Comparison of ENCODE assay signal across 8 mouse cellular contexts in genomic region chr3:32398175-32398538, GRCm38 (mm10). TPM values are rescaled to one million over a fixed set of nuclear protein-coding genes. Genes with fewer than 3 reads are reported as not detected.
DNase-seq lines count a peak whose midpoint lies in the region; ATAC-seq and TF ChIP-seq lines count a peak whose summit lies in the region.

No protein-coding gene starts in this region.

- peak overlapping the region; percentile 97; the same call in 1 of the 2 replicates for H3K27ac ChIP-seq in heart, embryonic 10.5 days
- H3K27ac ChIP-seq in embryonic fibroblast, embryonic 13.5 days (ENCODE audit: insufficient read depth, low read length), result no peak overlapping the region
- peak overlapping the region; percentile 98 for H3K27ac ChIP-seq in limb, embryonic 15.5 days

- H3K4me2 ChIP-seq in limb, embryonic 15.5 days, result peak overlapping the region; percentile 45

- DNase-seq in heart, embryonic 10.5 days (ENCODE audit: low spot score), result no peak
- DNase-seq in heart, postnatal 14 days, result no peak
- DNase-seq in 3T3-L1 (ENCODE audit: low read depth, low spot score), result peak; percentile 44
- no peak for DNase-seq in ovary, postnatal 10 days (ENCODE audit: low spot score)
- DNase-seq in layer of hippocampus, adult 9-11 months, result no peak
- DNase-seq in cerebellum, postnatal 25 days, result no peak

- H3K27me3 ChIP-seq in heart, embryonic 10.5 days (ENCODE audit: insufficient read depth, poor library complexity, severe bottlenecking), result no peaks in the 10 kb centered on the region
- H3K27me3 ChIP-seq in limb, embryonic 15.5 days, result no peaks in the 10 kb centered on the region

- H3K36me3 ChIP-seq in heart, embryonic 10.5 days, result no peaks in the 10 kb centered on the region
- no peaks in the 10 kb centered on the region for H3K36me3 ChIP-seq in limb, embryonic 15.5 days

- no peaks in the 10 kb centered on the region for H3K9me3 ChIP-seq in heart, embryonic 10.5 days
- no peaks in the 10 kb centered on the region for H3K9me3 ChIP-seq in limb, embryonic 15.5 days

- WGBS in heart, embryonic 10.5 days, result 3% methylated on average over 7 of the region's 7 CpGs
- under 1% methylated on average over 7 of the region's 7 CpGs for WGBS in limb, embryonic 15.5 days

- no peak for ATAC-seq in limb, embryonic 15.5 days (ENCODE audit: insufficient number of reproducible peaks, low FRiP score, low TSS enrichment, low read depth)

- peak overlapping the region; percentile 89; the same call in 1 of the 2 replicates for H3K9ac ChIP-seq in limb, embryonic 15.5 days

- intact Hi-C loops in heart, postnatal 14 days (cut with DNase I), result loop anchor here (5.0 kb wide), 2 partner anchors 34 to 54 kb away; no protein-coding TSS in a partner anchor

- no peak for TF ChIP-seq CTCF in embryonic fibroblast, embryonic 13.5 days (IDR thresholded peaks at IDR 0.05; ENCODE audit: borderline replicate concordance, insufficient read depth, low read length)

- TF ChIP-seq POLR2A in embryonic fibroblast, embryonic 13.5 days (IDR thresholded peaks at IDR 0.05; ENCODE audit: low read depth, low read length), result no peak

- peak overlapping the region; percentile 90 for H3K4me3 ChIP-seq in heart, embryonic 10.5 days
- H3K4me3 ChIP-seq in embryonic fibroblast, embryonic 13.5 days (ENCODE audit: insufficient read depth, low read length), result peak overlapping the region; percentile 86
- H3K4me3 ChIP-seq in limb, embryonic 15.5 days, result peak overlapping the region; percentile 70

- peaks cover 35% of the 10 kb centered on the region for H3K4me1 ChIP-seq in heart, embryonic 10.5 days
- peaks cover 9% of the 10 kb centered on the region for H3K4me1 ChIP-seq in embryonic fibroblast, embryonic 13.5 days (ENCODE audit: control insufficient read depth, insufficient read depth, low read length)
- peaks cover 30% of the 10 kb centered on the region for H3K4me1 ChIP-seq in limb, embryonic 15.5 days

RNA-seq across cellular contexts. Expression of gene Pik3ca, which starts 0.7 kb away (rescaled TPM):
- 4.7 and 6.1 TPM in 2 replicates for polyA plus RNA-seq in heart, embryonic 10.5 days (2016; fragmentation: Nextera tagmentation; extraction: Ambion mirVana)
- 10 to 100 TPM; 45.4 to 46.2 TPM for total RNA-seq in heart, postnatal 14 days (2021)
- polyA plus RNA-seq in embryonic fibroblast, embryonic 13.5 days (2011; ENCODE audit: insufficient read length, low read depth, missing spikeins), result 38.5 and 45.1 TPM in 2 replicates
- polyA plus RNA-seq in limb, embryonic 15.5 days (2015; fragmentation: Nextera tagmentation; extraction: Ambion mirVana), result 7.3 and 11.1 TPM in 2 replicates

RNA-seq across cellular contexts. Expression of gene Zmat3, which starts 32.3 kb away (rescaled TPM):
- polyA plus RNA-seq in heart, embryonic 10.5 days (2016; fragmentation: Nextera tagmentation; extraction: Ambion mirVana), result 4.6 and 5.3 TPM in 2 replicates
- total RNA-seq in heart, postnatal 14 days (2021), result 1 to 10 TPM; 8.4 to 9.7 TPM
- 96.0 and 103 TPM in 2 replicates for polyA plus RNA-seq in embryonic fibroblast, embryonic 13.5 days (2011; ENCODE audit: insufficient read length, low read depth, missing spikeins)
- 4.9 and 6.0 TPM in 2 replicates for polyA plus RNA-seq in limb, embryonic 15.5 days (2015; fragmentation: Nextera tagmentation; extraction: Ambion mirVana)

Comparison
In these comparisons a context has a peak if more than half of its experiments do, and no peak if none do; other contexts are left out.
1. RNA of gene Zmat3, which starts 32.3 kb away (polyA plus RNA-seq): 96.0 to 103 TPM in embryonic fibroblast, embryonic 13.5 days; 4.9 to 6.0 TPM in limb, embryonic 15.5 days and 4.6 to 5.3 TPM in heart, embryonic 10.5 days; every median in the first group is over 10 times any median in the second.
2. Peak in every context shown above with its lines, with median percentiles within 50 percentile points of each other: H3K4me3 ChIP-seq.